Mouse (Mus musculus): ENCODE measurements around the gene Spint4.

DNA sequence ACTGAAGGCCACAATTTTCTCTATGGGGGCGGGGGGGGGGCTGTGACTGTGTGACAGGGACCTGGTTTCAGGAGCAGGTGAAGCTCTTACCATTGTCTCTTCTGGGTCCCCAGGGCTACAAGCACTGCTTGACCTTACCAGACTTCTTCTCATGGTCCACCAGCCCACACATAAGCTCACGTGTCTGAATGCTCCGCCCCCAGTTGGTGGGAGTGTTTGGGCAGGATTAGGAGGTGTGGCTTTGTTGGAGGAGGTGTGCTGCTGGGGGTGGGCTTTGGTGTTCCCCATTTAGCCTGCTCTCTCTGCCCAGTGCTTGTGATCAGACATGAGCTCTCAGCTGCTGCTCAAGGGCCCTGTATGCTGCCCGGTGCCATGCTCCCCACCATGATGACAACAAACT is 25.0 kb downstream of the Spint4 start:
- TF ChIP-seq POLR2A (IDR thresholded peaks at IDR 0.05; ENCODE audit: control insufficient read depth in 1 of 2, insufficient read depth in 1 of 2, low read depth in 1 of 2, low read length in 2 of 2, poor library complexity in 1 of 2): no peak
- TF ChIP-seq CTCF (IDR thresholded peaks at IDR 0.05 in 2 of 3, conservative IDR thresholded peaks at IDR 0.05 in 1 of 3; ENCODE audit: control insufficient read depth in 1 of 3, insufficient read depth in 1 of 3, low read depth in 2 of 3, low read length in 3 of 3, poor library complexity in 1 of 3, severe bottlenecking in 1 of 3): no peak
- no peak for TF ChIP-seq MXI1 (IDR thresholded peaks at IDR 0.05; ENCODE audit: low read depth, low read length)
- no peak for TF ChIP-seq MAX (IDR thresholded peaks at IDR 0.05; ENCODE audit: low read length)
- TF ChIP-seq HCFC1 (IDR thresholded peaks at IDR 0.05; ENCODE audit: low read depth, low read length): no peak
- TF ChIP-seq GATA1 (IDR thresholded peaks at IDR 0.05; ENCODE audit: low read depth, low read length): no peak
- TF ChIP-seq ETS1 (IDR thresholded peaks at IDR 0.05; ENCODE audit: low read depth, low read length): no peak

All from MEL (cell line).